Mouse (Mus musculus) thymus, postnatal 4 days (tissue): ENCODE results near the gene Lrp11.

Experiments used
- DNase-seq: peaks from one replicate; pipeline ENCODE4 v3.0.0; 2021

Lrp11 gene

DNA sequence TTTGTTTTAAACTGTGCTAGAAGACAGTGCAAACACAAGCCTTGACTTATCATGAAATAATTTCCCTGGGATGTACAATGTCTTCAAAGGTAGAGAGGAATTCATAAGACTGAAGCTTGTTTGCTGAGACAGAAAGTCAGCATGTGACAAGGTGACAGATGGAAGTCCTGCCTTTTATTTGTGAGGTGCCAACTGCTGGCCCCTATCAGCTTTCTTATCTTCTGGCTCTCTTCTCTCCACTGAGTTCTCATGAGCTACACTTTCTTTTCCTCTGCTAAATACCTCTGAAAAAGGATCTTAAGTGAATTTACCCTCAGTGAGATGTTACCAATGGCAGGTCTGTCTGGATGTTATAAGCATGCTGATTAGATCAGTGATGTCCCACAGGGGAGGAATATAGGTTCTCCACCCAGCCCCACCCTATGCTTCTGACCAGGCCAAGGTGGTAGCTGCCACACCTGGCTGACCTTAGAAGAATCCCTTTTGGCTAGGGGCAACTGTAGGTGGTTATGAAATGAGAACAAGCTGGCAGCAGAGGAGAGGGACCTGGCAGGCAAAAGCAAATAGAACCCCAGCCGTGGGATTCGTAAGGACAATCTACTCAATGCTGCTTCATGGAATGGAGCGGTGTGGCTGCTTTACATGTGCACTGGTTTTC is 34.4 kb downstream of the Lrp11 start:
- no peak for DNase-seq

- no peak for DNase-seq
These were observed 39.5 kb downstream of the Lrp11 start for GRCm38 (mm10) chr10:7629092-7629491.

DNA sequence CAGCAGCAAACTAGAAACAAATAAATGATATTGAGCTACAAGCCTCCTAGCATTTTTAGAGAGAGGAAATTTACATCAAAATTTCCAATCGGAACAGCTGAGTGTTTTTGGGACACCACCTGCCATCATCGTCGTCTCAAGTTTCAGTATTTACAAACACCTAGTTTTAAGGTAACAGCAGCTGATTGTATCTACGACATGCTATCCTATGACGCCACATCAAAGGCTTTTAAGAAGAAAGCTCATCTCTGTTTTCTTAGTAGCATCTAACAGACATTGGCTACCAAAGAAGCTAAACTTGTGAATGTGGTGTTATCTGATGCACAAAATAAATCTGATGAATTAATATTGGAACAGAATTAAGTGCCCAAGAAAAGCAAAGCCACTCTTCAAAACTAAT is 40.7 kb downstream of the Lrp11 start:
- no peak for DNase-seq

GRCm38 (mm10) chr10:7630951-7631720 is 41.5 kb downstream of the Lrp11 start:
- DNase-seq: no peak

DNA sequence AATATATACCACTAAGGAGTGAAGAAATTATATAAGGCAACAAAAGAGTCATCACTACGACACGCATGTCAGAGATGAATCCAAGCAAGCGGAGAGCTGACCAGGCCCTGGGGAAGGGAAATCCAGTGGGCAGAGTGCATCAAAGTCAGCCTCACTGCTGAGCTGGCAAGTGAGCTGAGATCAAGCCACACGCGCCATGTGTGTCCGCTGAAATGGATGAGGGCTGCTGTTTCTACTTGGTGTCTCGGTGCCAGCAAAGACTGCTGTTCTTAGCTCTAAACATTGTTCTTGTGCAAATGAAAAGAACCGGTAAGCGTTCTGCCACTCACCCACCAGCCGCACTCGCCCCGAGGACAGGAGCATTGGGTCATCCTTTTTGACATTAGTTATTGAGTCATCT is 50.8 kb downstream of the Lrp11 start:
- DNase-seq: no peak

- no peak for DNase-seq
These were observed 56.3 kb downstream of the Lrp11 start for GRCm38 (mm10) chr10:7645911-7646310.

DNA sequence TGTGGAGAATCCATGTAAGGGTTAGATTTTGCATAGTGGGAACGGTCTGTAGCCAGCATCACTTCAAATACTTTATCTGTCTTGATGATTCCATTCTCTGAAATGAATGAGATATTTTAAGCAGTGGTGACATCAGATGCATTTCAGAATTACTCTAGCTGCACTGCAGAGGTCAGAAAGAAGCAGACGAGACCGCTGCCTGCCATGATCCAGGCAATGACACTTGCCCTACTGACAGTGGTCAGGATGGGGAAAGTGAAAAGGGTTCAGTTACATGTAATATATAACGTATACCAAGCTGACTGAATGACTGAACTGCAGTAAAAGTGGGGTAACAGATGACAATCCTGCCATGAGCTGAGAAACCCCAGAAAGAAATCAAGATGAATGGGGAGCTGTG is 59.5 kb downstream of the Lrp11 start:
- DNase-seq: no peak

- no peak for DNase-seq
These were observed 61.5 kb downstream of the Lrp11 start for GRCm38 (mm10) chr10:7651057-7651456.

GRCm38 (mm10) chr10:7662471-7663141 is 73.0 kb downstream of the Lrp11 start:
- DNase-seq: no peak

- peak; percentile 94 for DNase-seq
These were observed 73.8 kb downstream of the Lrp11 start for GRCm38 (mm10) chr10:7663159-7664026.

DNA sequence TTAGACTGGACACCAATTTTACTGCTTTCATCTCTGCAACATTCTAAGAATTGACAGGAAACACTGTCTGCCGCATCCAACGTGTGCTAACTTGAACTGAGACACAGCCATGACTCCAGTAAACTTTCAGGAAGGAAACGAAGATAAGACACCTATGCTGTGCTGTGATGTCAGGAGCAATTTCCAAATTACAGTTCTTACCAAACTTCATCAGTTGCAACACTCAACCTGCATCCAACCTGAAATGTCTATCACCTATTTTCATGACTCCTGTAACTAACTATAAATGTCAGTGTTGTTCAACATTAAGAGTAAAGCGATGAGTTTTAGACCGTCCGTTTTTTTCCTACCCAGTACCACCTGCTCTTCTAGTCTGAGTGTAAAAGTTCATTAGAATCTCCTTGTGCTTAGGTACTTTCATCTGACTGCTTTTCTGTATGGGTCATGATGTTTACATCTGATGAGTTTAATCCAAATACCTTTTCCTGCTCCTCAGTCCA is 74.5 kb downstream of the Lrp11 start:
- DNase-seq: no peak

DNA sequence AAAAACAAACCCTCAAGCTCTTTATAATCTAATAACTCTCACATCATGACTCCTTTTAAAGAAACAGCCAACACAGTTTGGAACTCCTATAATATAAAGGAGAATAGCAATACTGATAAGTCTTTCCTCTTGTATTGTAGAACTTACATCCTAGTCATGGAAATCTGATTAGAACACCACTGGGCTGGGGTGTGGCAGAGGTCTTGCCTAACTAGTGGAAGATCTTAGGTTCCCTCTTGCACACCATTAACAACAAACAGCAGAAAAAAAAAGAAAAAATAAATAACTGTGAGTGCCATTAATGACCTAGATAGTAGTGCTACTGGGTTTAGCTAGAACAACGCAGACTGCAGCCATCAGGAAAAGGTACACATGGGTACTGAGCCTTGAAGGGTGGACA is 75.3 kb downstream of the Lrp11 start:
- DNase-seq: no peak

- peak; percentile 94 for DNase-seq
These were observed 77.8 kb downstream of the Lrp11 start, which contains the start of gene Nup43 for GRCm38 (mm10) chr10:7667342-7667802. TSS of gene Nup43 (plus strand) at chr10:7667503.

- DNase-seq: peak; percentile 53
These were observed 84.1 kb downstream of the Lrp11 start for GRCm38 (mm10) chr10:7673673-7674072.
